8 mouse cellular contexts compared by ENCODE assay signal in the genomic region with DNA sequence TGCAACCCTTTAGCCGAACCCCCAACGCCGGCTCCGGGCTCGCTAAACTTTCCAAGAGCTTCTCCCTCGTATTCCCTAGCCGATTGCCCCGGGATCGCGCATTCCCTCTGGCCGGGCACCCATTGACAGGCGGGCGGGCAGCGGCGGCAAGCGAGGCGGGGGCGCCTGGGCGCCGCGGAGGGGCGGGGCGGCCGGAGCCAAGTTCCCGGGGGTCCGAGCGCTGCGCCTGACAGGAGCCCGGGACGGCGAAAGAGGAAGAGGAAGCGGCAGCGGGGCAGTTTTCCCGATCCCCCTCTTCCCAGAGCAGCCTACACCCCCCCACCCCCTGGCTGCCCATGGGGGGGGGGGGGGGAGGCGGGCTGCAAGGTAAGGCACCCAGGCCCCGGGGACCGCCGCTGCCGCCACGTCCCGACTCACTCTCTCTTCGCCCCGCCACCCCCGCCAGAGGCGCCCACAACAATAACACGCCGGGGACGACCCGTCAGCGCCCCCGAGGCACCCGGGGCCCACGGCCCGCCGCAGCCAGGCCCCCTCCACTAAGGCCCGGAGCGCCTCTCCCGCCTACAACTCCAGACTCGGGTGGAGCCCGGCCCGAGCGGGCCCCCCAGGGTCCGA. TPM values are rescaled to one million over a fixed set of nuclear protein-coding genes. Genes with fewer than 3 reads are reported as not detected.
A peak's percentile ranks its signal among the peaks of the same experiment; 100 is the strongest.
DNase-seq lines count a peak whose midpoint lies in the region; ATAC-seq and TF ChIP-seq lines count a peak whose summit lies in the region.

No protein-coding gene starts in this region.

- H3K9me3 ChIP-seq in intestine, postnatal 0 days (ENCODE audit: control insufficient read depth), result no peaks in the 10 kb centered on the region
- no peaks in the 10 kb centered on the region for H3K9me3 ChIP-seq in liver, embryonic 12.5 days (replicated peaks)
- no peaks in the 10 kb centered on the region for H3K9me3 ChIP-seq in stomach, embryonic 16.5 days (replicated peaks; ENCODE audit: control insufficient read depth, low read length)

- peak in 1 of 2 experiments; percentile 66 for DNase-seq in heart, adult 2 months
- no peak for DNase-seq in heart, adult 11 months
- DNase-seq in cerebellum, adult 18-20 months, result peak; percentile 21 to 44
- DNase-seq in gastrocnemius, adult 8-10 months (ENCODE audit: low spot score in 2 of 2), result peak; percentile 17 to 22
- peak; percentile 75 for DNase-seq in neural tube, embryonic 10.5 days (ENCODE audit: extremely low spot score, low spot score)

- peaks cover 5% of the 10 kb centered on the region for H3K4me1 ChIP-seq in heart, adult 2 months (ENCODE audit: control insufficient read depth, insufficient read depth, low read length)
- peaks cover 4% of the 10 kb centered on the region; the same call in 1 of the 2 replicates for H3K4me1 ChIP-seq in intestine, postnatal 0 days (replicated peaks; ENCODE audit: control insufficient read depth, insufficient read depth, low read length)
- H3K4me1 ChIP-seq in liver, embryonic 12.5 days, result peaks cover 50% of the 10 kb centered on the region
- peaks cover 22% of the 10 kb centered on the region for H3K4me1 ChIP-seq in stomach, embryonic 16.5 days (ENCODE audit: control insufficient read depth, insufficient read depth, low read length)

- peak overlapping the region; percentile 96 for H3K27ac ChIP-seq in heart, adult 2 months
- H3K27ac ChIP-seq in intestine, postnatal 0 days (ENCODE audit: low read depth, low read length), result peak overlapping the region; percentile 89
- peak overlapping the region; percentile 93 for H3K27ac ChIP-seq in liver, embryonic 12.5 days
- peak overlapping the region; percentile 97 for H3K27ac ChIP-seq in stomach, embryonic 16.5 days (ENCODE audit: low read length)

- no peak for TF ChIP-seq POLR2A in heart, adult 2 months (IDR thresholded peaks at IDR 0.05; ENCODE audit: insufficient read depth, low read depth, low read length)

- peak overlapping the region; percentile 81 for H3K4me3 ChIP-seq in heart, adult 2 months
- peak overlapping the region; percentile 98 for H3K4me3 ChIP-seq in intestine, postnatal 0 days (ENCODE audit: low read depth, low read length)
- peak overlapping the region; percentile 99 for H3K4me3 ChIP-seq in liver, embryonic 12.5 days
- H3K4me3 ChIP-seq in stomach, embryonic 16.5 days (replicated peaks; ENCODE audit: low read length), result peak overlapping the region; percentile 99

- ATAC-seq in intestine, postnatal 0 days, result peak; percentile 70
- ATAC-seq in liver, embryonic 12.5 days, result peak; percentile 65
- peak; percentile 83 for ATAC-seq in stomach, embryonic 16.5 days (ENCODE audit: insufficient read depth, low FRiP score)

- peaks cover 9% of the 10 kb centered on the region for H3K36me3 ChIP-seq in heart, adult 2 months (ENCODE audit: control insufficient read depth, insufficient read depth, low read length)
- H3K36me3 ChIP-seq in intestine, postnatal 0 days (ENCODE audit: control insufficient read depth, insufficient read depth), result no peaks in the 10 kb centered on the region
- H3K36me3 ChIP-seq in liver, embryonic 12.5 days, result peaks cover 6% of the 10 kb centered on the region; the same call in 1 of the 2 replicates
- no peaks in the 10 kb centered on the region for H3K36me3 ChIP-seq in stomach, embryonic 16.5 days (ENCODE audit: control insufficient read depth, insufficient read depth, low read length)

- under 1% methylated on average over 50 of the region's 63 CpGs for WGBS in heart, adult 2 months
- 1% methylated on average over 43 of the region's 63 CpGs for WGBS in intestine, postnatal 0 days
- 1% methylated on average over 53 of the region's 63 CpGs for WGBS in liver, embryonic 12.5 days (ENCODE audit: insufficient replicate concordance)
- WGBS in stomach, embryonic 16.5 days, result under 1% methylated on average over 39 of the region's 63 CpGs

- no peak for TF ChIP-seq CTCF in heart, adult 2 months (IDR thresholded peaks at IDR 0.05)
- TF ChIP-seq CTCF in intestine, postnatal 0 days (IDR thresholded peaks at IDR 0.05; ENCODE audit: low read depth), result no peak

- peaks cover 9% of the 10 kb centered on the region for H3K79me2 ChIP-seq in heart, adult 2 months (replicated peaks; ENCODE audit: control insufficient read depth, insufficient read depth, low read length)

- H3K4me2 ChIP-seq in intestine, postnatal 0 days (replicated peaks; ENCODE audit: low read depth), result peak overlapping the region; percentile 91
- peak overlapping the region; percentile 95 for H3K4me2 ChIP-seq in liver, embryonic 12.5 days
- H3K4me2 ChIP-seq in stomach, embryonic 16.5 days (ENCODE audit: low read depth, low read length), result peak overlapping the region; percentile 98

- no peaks in the 10 kb centered on the region for H3K27me3 ChIP-seq in heart, adult 2 months (ENCODE audit: control insufficient read depth, insufficient read depth, low read length)
- no peaks in the 10 kb centered on the region for H3K27me3 ChIP-seq in intestine, postnatal 0 days (replicated peaks; ENCODE audit: control insufficient read depth, insufficient read depth, low read length)
- no peaks in the 10 kb centered on the region for H3K27me3 ChIP-seq in liver, embryonic 12.5 days (replicated peaks)
- H3K27me3 ChIP-seq in stomach, embryonic 16.5 days (ENCODE audit: control insufficient read depth, insufficient read depth, low read length), result no peaks in the 10 kb centered on the region

- intact Hi-C loops in heart, adult 2 months (cut with DNase I), result loop anchor here (5.0 kb wide), 1 partner anchor 92 kb away; no protein-coding TSS in a partner anchor

- TF ChIP-seq EP300 in heart, adult 2 months (IDR thresholded peaks at IDR 0.05; ENCODE audit: insufficient read depth, low read depth, low read length), result no peak

- H3K9ac ChIP-seq in heart, adult 2 months (ENCODE audit: low read depth, low read length), result peak overlapping the region; percentile 95
- H3K9ac ChIP-seq in intestine, postnatal 0 days (ENCODE audit: low read depth, low read length), result peak overlapping the region; percentile 96
- peak overlapping the region; percentile 97 for H3K9ac ChIP-seq in liver, embryonic 12.5 days
- H3K9ac ChIP-seq in stomach, embryonic 16.5 days (ENCODE audit: low read length), result peak overlapping the region; percentile 96

RNA-seq across cellular contexts. Expression of gene Pias1, which starts 7.5 kb away (rescaled TPM):
- 10 to 100 TPM; 24.2 to 26.1 TPM for total RNA-seq in heart, adult 2 months (2021)
- polyA plus RNA-seq in heart, adult 2 months (2012; rRNA removed), result 18.0 and 29.7 TPM in 2 replicates
- total RNA-seq in gastrocnemius, adult 8-10 months (2022), result 10 to 100 TPM; 15.2 to 21.1 (median 18.4) TPM
- polyA plus RNA-seq in intestine, postnatal 0 days (2015; fragmentation: Nextera tagmentation; extraction: Ambion mirVana), result 22.0 and 22.7 TPM in 2 replicates
- polyA plus RNA-seq in liver, embryonic 12.5 days (2016; fragmentation: Nextera tagmentation; extraction: Ambion mirVana), result 30.2 and 31.9 TPM in 2 replicates
- 51.7 and 53.8 TPM in 2 replicates for polyA plus RNA-seq in stomach, embryonic 16.5 days (2015; fragmentation: Nextera tagmentation; extraction: Ambion mirVana)
